Mouse (Mus musculus) erythroblast, embryonic 14.5 days (primary cell): ENCODE data around the gene Phtf1.

ENCODE experiments used
- GATA1 ChIP-seq: IDR thresholded peaks from 2 replicates; pipeline ENCODE4 v1.6.1; 2012; ENCODE audit warnings: low read length, inconsistent platforms, mixed read lengths
- TAL1 ChIP-seq: IDR thresholded peaks from 3 replicates; pipeline ENCODE4 v1.6.1; 2012; ENCODE audit warnings: low read length, inconsistent platforms, mixed read lengths

- no peak for TF ChIP-seq TAL1
- no peak for TF ChIP-seq GATA1
Measured at GRCm38 (mm10) chr3:104069395-104069794, 101.5 kb downstream of the Phtf1 start.
